In the genomic region with DNA sequence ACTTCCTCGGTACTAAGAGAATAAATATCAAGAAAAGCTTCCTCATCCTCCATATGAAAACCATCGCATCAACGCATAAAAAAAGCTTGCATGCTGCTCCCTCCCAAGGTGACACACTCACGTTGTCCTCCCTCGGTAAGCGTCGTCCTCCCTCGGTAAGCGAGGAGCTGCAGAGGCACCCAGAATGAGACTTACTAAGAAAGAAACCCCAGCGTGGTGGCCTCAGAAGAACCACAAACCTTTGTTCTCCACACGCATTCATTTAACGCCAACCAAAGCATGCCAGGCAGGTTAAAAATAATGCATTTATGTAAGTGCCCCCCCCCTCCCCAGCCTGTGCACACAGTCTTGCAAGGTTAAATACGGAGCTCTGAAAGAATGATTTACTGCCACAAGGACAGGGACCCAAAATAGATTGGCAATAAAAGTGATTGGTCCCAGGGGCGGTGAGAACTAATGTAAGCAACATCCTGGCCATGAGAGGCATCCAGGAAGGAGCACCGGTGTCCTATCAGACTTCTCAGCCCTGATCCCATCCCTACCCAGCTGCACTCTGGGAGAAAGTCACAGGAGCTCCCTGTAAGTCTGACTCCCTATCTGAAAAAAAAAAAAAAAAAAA, we compare ENCODE assay signal across 8 mouse cellular contexts. TPM values are rescaled to one million over a fixed set of nuclear protein-coding genes. Genes with fewer than 3 reads are reported as not detected.
DNase-seq lines count a peak whose midpoint lies in the region; ATAC-seq and TF ChIP-seq lines count a peak whose summit lies in the region.

No protein-coding gene starts in this region.

- DNase-seq in lung, embryonic 14.5 days = no peak
- DNase-seq in lung, postnatal 10 days = no peak
- no peak for DNase-seq in forebrain, embryonic 14.5 days (ENCODE audit: low spot score)
- peak; percentile 69 for DNase-seq in kidney, adult 2 months
- DNase-seq in layer of hippocampus, adult 18-20 months (ENCODE audit: low spot score in 2 of 2) = no peak
- no peak for DNase-seq in right cerebral cortex, postnatal 10 days (ENCODE audit: low spot score in 2 of 2)
- DNase-seq in lung, postnatal 14 days = no peak

- ATAC-seq in lung, embryonic 14.5 days (ENCODE audit: insufficient read depth) = no peak
- ATAC-seq in forebrain, embryonic 14.5 days = no peak

- TF ChIP-seq POLR2A in kidney, adult 2 months (IDR thresholded peaks at IDR 0.05; ENCODE audit: low read depth, low read length) = no peak
- TF ChIP-seq POLR2A in olfactory bulb, adult 2 months (IDR thresholded peaks at IDR 0.05; ENCODE audit: insufficient read depth, low read depth, low read length) = no peak

- 0 out of 2 replicates have a peak overlapping the region, but pooled peaks have one; percentile 20 for H3K9ac ChIP-seq in lung, embryonic 14.5 days
- H3K9ac ChIP-seq in forebrain, embryonic 14.5 days (ENCODE audit: low read length) = peak overlapping the region; percentile 41

- H3K9me3 ChIP-seq in lung, embryonic 14.5 days (ENCODE audit: low read depth, low read length) = no peaks in the 10 kb centered on the region
- H3K9me3 ChIP-seq in forebrain, embryonic 14.5 days (replicated peaks; ENCODE audit: control insufficient read depth, low read length) = no peaks in the 10 kb centered on the region

- 16% methylated on average over 15 of the region's 15 CpGs for WGBS in lung, embryonic 14.5 days
- 8% methylated on average over 15 of the region's 15 CpGs for WGBS in forebrain, embryonic 14.5 days
- WGBS in kidney, adult 2 months = 27% methylated on average over 15 of the region's 15 CpGs
- 33% methylated on average over 15 of the region's 15 CpGs for WGBS in olfactory bulb, adult 2 months

- no peak overlapping the region for H3K4me3 ChIP-seq in lung, embryonic 14.5 days (ENCODE audit: low read depth, low read length)
- H3K4me3 ChIP-seq in forebrain, embryonic 14.5 days (ENCODE audit: low read depth, low read length) = no peak overlapping the region
- H3K4me3 ChIP-seq in kidney, adult 2 months (ENCODE audit: insufficient read depth, low read depth, low read length) = no peak overlapping the region
- H3K4me3 ChIP-seq in olfactory bulb, adult 2 months (ENCODE audit: insufficient read depth, low read depth, low read length) = peak overlapping the region; percentile 18; the same call in 1 of the 2 replicates

- no peaks in the 10 kb centered on the region for H3K36me3 ChIP-seq in lung, embryonic 14.5 days (ENCODE audit: insufficient read depth)
- no peaks in the 10 kb centered on the region for H3K36me3 ChIP-seq in forebrain, embryonic 14.5 days (ENCODE audit: control insufficient read depth, insufficient read depth, low read length)
- H3K36me3 ChIP-seq in kidney, adult 2 months (ENCODE audit: control insufficient read depth, insufficient read depth, low read length) = no peaks in the 10 kb centered on the region

- peak overlapping the region; percentile 40; the same call in 1 of the 2 replicates for H3K4me2 ChIP-seq in lung, embryonic 14.5 days
- peak overlapping the region; percentile 37 for H3K4me2 ChIP-seq in forebrain, embryonic 14.5 days (ENCODE audit: low read length)

- no peak overlapping the region for H3K27ac ChIP-seq in lung, embryonic 14.5 days (ENCODE audit: low read depth)
- H3K27ac ChIP-seq in forebrain, embryonic 14.5 days (ENCODE audit: low read depth, low read length) = no peak overlapping the region
- H3K27ac ChIP-seq in kidney, adult 2 months (ENCODE audit: insufficient read depth, low read depth, low read length) = no peak overlapping the region
- H3K27ac ChIP-seq in olfactory bulb, adult 2 months (ENCODE audit: insufficient read depth, low read depth, low read length) = no peak overlapping the region

- H3K27me3 ChIP-seq in lung, embryonic 14.5 days (ENCODE audit: insufficient read depth, low read length) = no peaks in the 10 kb centered on the region
- no peaks in the 10 kb centered on the region for H3K27me3 ChIP-seq in forebrain, embryonic 14.5 days (replicated peaks; ENCODE audit: control insufficient read depth, insufficient read depth, low read length)
- H3K27me3 ChIP-seq in kidney, adult 2 months (replicated peaks; ENCODE audit: control insufficient read depth, insufficient read depth, low read length) = no peaks in the 10 kb centered on the region

- H3K4me1 ChIP-seq in lung, embryonic 14.5 days (ENCODE audit: insufficient read depth) = peaks cover 45% of the 10 kb centered on the region
- H3K4me1 ChIP-seq in forebrain, embryonic 14.5 days (ENCODE audit: control insufficient read depth, insufficient read depth, low read length) = peaks cover 35% of the 10 kb centered on the region
- H3K4me1 ChIP-seq in kidney, adult 2 months (ENCODE audit: control insufficient read depth, insufficient read depth, low read length) = peaks cover 26% of the 10 kb centered on the region
- H3K4me1 ChIP-seq in olfactory bulb, adult 2 months (ENCODE audit: control insufficient read depth, insufficient read depth, low read length) = peaks cover 15% of the 10 kb centered on the region

- TF ChIP-seq CTCF in lung, embryonic 14.5 days (IDR thresholded peaks at IDR 0.05; ENCODE audit: low read depth) = no peak
- TF ChIP-seq CTCF in kidney, adult 2 months (conservative IDR thresholded peaks at IDR 0.05; ENCODE audit: insufficient read depth, insufficient read length, low read depth, low read length) = no peak
- no peak for TF ChIP-seq CTCF in olfactory bulb, adult 2 months (IDR thresholded peaks at IDR 0.05; ENCODE audit: insufficient read depth, low read depth, low read length)

RNA-seq across cellular contexts. Expression of gene Trio, which starts 3.9 kb away (rescaled TPM):
- 28.9 and 32.0 TPM in 2 replicates for polyA plus RNA-seq in lung, embryonic 14.5 days (2014; fragmentation: Nextera tagmentation; extraction: Ambion mirVana)
- polyA plus RNA-seq in forebrain, embryonic 14.5 days (2014; fragmentation: Nextera tagmentation; extraction: Ambion mirVana) = 38.1 and 45.4 TPM in 2 replicates
- polyA plus RNA-seq in kidney, adult 2 months (2012; rRNA removed) = 37.2 and 44.5 TPM in 2 replicates
- 76.4 TPM in 1 of 2 replicates, not detected in the other for polyA plus RNA-seq in olfactory bulb, adult 2 months (2012; ENCODE audit: insufficient read depth, insufficient read length, low replicate concordance, missing spikeins)
- total RNA-seq in layer of hippocampus, adult 18-20 months (2021) = 100 to 1,000 TPM; 283 to 296 TPM
